Mouse (Mus musculus) R1 (cell line): ENCODE results near the gene A230072I06Rik.

Source experiments
- DNase-seq: peaks from one replicate; pipeline ENCODE4 v3.0.0-alpha.2; 2018; ENCODE audit warnings: low read depth, low spot score

A230072I06Rik gene

GRCm38 (mm10) chr8:12323238-12323637, 44.6 kb downstream of the A230072I06Rik start:
- no peak for DNase-seq

DNA sequence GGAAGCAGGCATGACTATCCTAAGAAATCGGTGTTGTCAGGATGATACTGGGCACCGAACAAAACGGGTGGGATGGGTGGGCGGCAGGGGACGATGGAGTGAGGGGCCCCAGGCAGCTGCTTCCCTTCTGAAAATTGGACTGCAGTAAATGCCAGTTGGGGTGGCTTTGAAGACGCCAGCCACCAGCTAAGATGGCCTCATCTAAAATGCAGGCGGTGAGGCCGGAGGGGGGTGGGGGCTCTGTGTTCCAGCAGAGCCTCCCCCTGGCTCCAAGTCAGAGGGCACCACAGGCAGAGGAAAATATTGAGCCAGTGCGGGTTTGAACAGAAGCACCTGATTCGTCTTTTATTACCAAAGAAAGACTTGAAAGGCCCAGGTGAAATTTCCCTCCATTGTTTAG, 45.9 kb downstream of the A230072I06Rik start:
- DNase-seq = no peak

DNA sequence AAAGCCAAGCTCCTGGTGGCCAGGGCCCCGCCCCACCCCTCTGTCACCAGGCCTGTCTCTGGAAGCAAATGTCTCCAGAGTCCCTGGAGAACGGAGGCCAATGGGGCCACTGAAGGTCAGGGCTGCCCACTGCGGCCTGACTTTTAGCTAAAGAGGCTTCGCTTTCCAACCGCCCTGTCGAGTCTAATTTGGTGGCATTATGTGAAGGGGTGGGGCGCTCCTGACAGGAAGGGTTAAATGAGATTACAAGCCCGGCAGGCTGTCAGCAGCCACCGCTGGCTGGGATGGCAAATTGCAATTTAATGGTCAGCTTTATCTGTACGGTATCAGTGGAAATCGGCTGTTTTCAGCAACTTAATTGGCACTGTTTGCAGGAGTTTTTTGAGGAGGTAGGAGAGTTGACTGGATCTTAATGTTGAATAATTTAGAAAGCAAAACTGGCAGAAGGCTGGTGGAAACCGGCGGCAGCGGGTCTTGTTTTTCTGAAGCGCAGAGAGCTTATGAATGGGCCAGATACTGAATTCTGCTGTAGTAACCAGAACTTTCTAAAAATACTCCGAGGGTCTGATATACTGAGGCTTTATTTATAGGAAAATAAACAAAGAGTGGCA, 46.5 kb downstream of the A230072I06Rik start:
- peak; percentile 13 for DNase-seq

DNA sequence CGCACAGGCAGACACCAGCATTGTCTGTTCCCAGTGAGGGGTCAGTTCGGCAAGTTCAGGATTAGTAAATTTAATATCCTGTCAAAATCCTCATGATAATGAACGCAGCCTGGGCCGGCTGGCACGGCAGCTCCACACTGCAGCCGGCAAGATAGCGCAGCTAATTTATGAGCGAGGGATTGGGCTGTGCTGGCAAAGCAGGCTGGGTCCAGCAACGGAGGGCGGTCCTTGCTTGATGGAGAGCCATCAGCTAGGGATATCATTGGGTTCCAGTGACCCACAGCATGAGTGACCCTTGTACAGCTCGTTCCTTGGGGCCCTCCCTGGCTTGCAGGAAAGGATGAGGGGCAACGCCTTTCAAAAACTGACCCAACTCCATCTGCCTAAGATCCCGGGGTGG, 48.6 kb downstream of the A230072I06Rik start:
- DNase-seq = no peak

DNA sequence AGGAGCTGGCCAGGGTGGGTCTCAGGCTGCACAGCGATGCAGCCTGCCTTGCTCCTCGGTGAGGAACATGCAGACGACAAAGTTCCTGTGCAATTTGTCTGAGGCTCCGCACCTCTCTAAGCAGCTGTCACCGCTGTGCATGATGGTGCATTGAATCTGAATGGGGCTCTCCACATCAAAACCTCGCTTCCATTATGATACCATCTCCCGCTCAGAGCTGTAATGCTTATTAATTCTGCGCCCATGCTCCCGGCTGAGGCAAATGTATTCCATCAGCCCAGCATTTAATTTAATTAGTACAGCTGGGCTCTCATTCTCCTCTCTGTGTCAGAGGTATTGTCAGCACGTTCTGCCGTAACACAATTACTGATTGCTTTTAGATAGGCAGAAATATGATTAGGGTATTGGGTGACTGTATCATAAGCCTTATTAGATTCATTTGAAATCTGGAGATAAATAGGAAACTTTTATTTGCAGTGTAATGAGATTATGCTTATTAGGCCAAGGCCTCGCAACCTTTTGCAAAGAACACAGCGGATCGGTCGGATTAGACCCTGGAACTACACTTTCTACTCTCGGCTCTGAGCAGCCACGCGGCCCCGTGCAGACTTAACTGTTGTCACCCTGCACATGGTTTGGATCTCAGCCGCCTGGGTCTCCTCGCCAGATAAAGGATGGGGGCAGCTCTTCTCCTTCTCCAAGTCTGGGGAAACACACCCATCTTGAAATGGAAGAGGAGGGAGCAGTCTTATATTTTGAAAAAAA, 49.3 kb downstream of the A230072I06Rik start:
- no peak for DNase-seq

DNA sequence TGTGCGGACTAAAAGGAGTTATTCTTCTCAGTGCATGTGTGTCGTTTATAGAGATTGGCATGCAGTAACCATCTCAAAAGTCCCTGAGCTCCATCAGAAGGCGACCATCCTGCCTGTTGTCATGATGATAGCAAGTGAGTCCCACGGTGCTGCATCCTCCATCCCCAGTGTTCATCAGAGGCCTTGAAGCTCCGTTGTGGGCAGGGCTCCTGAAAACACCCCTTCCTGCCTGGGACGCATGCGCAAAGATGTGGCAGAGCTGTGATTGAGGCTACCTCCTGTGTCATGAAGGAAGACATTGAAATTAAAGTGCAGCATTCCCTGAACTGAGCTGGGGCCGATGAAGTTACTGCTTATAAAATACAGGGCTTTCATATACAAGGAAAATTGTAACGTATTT, 49.9 kb downstream of the A230072I06Rik start:
- DNase-seq = peak; percentile 46

DNA sequence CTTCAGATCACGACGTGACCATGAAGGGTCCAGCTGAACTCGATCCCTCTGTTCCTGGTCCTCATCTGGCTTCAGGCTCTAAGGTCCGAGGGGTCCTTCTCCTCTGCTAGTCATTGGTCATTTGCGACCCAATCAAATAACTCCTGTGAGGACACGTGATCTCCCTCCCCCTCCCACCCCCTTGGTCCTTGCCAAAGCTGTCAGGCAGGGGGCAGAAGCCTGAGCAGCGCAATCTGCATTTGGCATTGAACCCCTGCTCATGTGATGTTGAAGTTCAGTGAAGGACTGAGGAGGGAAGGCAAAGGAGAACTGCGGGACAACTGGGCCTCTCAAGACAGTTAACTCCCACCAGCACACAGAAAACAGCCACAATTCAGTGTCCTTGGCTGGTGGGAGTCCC, 51.4 kb downstream of the A230072I06Rik start:
- DNase-seq = peak; percentile 53
